Mouse (Mus musculus) left cerebral cortex, adult 9 months (tissue): ENCODE measurements around the gene Adgrd1.

Source experiments
- DNase-seq, 2 experiments: peaks; one replicate each; pipeline ENCODE4 v3.0.0; 2022; ENCODE audit warnings: low spot score in 2 of 2

Gene Adgrd1

GRCm38 (mm10) chr5:129196501-129196900 lies 100.0 kb downstream of the Adgrd1 start:
- DNase-seq = no peak

- no peak for DNase-seq
Measured at GRCm38 (mm10) chr5:129196971-129197519, 100.5 kb downstream of the Adgrd1 start.

DNA sequence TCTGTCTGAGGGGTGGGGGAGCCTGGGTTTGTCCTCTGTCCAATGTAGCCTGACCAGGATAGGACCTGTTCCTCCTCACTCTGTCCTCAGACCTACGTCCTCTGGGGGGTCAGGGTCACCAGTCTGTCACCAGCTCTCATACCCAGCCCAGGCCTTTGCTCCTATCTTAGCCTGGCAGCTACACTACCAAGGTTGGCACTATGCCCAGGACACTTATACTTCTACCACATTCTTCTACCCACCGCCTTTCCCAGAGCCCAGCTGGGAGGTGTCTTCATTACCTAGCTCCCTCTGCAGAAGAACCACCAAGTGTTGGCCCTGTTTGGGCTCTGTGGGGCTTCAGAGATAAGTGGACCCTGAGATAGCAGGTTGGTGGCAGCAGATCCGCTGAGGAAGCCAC lies 103.6 kb downstream of the Adgrd1 start:
- DNase-seq = no peak

- DNase-seq = no peak
Measured at GRCm38 (mm10) chr5:129208279-129208678, 111.7 kb downstream of the Adgrd1 start.

DNA sequence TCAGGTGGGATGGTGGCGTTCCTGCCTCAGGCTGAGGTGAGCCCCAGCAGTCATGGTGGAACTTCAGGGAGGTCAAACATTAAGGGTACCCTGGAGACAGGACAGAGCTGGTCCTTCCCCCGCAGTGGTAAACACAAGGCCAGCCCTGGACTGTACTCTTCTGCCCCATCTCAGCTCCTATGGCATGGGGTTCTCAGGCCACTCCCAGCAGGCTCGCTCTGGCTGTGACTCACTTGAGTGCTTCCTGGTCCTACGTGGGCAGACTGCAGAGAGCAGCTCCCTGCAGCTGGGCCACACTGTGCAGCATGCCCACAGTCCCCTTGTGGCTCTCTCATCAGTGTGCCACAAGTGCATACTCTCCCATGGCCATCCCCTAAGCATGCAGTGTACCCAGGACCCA lies 112.3 kb downstream of the Adgrd1 start:
- DNase-seq = no peak

DNA sequence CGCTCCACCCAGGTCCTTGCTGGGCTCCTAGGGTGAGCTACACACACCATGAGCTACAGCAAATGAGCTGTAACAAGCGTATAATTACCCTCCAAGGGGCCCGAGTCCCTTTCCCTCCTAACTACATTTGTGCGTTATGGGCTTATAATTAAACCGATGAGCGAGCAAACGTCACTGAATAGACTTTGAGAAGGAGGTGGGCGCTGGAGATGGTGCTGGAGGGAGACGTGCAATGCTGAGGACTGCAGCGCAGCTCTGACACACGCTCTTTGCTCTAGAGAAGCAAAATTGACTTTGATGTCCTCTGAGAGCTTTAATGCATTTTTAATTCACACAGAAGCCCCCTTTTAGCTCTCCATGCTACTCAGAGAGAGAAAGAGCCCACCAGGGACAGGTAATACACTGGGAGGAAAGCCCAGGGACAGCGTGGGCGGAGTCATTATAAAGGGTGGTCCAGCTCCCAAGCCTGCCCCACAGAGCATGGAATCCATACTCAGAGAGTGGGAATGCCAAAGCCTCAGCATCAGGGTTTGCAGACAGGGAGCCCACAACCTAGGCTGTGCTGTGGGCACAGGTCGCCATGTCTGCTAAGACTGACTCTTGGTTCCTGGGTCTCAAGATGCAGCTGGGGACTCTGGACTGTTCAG lies 115.0 kb downstream of the Adgrd1 start:
- no peak for DNase-seq

- no peak for DNase-seq
Measured at GRCm38 (mm10) chr5:129214023-129214422, 117.5 kb downstream of the Adgrd1 start.

DNA sequence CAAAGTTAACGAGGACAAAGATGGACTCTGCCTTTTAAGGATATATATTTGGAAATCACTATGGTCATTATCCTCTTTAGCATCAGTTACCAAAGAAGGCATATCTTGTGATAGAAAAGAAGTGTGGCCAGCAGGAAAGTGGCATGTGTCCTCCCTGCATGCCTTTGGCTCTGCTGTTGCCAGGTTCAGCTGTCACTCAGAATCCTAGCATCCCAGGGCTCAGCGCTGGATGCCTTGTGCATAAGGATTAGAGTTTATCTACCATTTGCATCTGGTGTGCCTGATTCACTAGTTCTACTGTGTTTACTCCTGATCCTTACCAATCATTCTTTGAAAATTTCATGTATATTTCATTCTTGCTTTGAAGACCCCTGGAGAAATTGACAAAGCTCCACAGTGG lies 119.5 kb downstream of the Adgrd1 start:
- no peak for DNase-seq

GRCm38 (mm10) chr5:129217481-129218221 lies 121.1 kb downstream of the Adgrd1 start:
- no peak for DNase-seq

DNA sequence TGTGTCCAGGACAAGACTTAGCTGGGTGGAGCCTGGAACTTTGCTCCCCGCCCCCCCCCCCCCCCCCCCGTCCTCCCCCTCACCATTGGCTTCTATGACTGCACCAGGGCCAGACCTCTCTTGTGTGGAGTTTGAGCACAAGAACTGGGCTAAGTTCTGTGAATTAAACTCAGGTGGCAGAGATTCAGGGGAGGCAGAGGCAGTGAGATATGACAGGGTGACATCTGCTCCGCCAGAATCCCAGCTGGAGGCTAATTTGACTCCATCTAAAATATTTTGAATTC lies 121.6 kb downstream of the Adgrd1 start:
- no peak for DNase-seq

DNA sequence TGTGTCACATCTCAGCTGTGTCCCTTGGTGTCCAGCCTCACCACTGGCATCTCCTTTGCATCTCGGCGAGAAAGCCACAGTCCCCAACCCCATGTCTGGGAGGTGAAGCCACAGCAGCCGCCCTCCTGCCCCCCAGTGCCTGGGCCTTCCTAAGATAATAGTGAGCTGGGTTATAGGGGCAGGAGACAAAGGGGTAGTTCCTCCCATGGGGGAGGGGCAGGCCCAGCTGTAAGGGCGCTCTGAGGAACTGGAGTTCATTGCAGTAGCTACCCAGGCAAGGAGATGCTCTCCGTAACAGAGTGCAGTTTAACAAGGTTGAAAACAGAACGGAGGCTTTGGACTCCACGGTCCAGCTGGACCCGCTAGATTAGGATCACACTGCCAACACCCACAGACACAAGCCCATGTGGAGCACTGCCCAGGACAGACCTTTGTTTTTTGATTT lies 122.0 kb downstream of the Adgrd1 start:
- DNase-seq = no peak

GRCm38 (mm10) chr5:129219178-129219760 lies 122.7 kb downstream of the Adgrd1 start:
- no peak for DNase-seq

GRCm38 (mm10) chr5:129225810-129226450 lies 129.4 kb downstream of the Adgrd1 start:
- no peak for DNase-seq

- DNase-seq = no peak
Measured at GRCm38 (mm10) chr5:129228171-129228570, 131.6 kb downstream of the Adgrd1 start.

DNA sequence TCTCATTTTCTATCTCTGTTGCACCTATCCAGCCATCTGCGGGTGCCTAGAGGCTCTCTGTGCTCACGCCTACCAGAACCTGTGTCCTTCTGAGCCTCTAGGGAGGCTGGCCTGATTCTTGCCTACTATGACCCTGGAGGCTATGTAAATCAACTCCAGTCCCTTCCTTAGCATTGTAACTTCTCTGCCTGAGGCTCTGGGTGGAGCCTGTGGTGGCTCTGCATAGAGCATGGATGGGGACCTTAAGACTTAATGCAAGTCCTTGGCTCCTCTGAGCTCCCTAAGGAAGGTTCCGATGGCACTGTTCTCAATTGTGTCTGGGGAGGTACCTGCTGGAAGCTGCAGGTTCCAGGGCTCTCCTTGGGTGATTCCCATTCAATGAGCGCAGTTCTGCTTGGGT lies 136.8 kb downstream of the Adgrd1 start:
- DNase-seq = no peak

DNA sequence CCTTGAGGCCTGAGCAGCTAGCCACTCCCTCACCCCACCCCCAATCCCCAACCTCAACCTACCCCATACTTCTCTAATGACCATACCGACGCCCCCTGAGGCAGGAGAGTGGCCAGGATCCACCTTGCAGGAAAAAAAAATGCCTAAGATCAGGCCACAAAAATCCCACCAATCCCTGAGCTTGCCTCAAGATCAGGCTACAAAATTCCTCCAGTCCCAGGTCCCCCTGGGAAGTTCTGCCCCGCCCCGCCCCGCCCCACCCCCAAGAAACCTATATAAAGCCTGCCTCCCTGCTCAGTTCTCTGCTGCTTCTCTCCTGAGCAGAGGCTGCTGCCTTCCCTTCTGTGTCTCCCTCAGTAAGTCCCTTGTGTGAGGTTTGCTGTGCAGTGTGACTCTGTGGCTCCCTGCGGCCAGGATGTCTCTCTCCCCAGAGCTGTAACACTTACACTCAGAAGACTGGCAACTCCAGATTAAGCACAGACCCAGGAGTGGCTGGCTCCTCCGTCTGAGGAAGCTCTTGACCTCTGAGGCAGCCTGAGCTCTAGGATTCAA lies 137.4 kb downstream of the Adgrd1 start:
- no peak for DNase-seq

DNA sequence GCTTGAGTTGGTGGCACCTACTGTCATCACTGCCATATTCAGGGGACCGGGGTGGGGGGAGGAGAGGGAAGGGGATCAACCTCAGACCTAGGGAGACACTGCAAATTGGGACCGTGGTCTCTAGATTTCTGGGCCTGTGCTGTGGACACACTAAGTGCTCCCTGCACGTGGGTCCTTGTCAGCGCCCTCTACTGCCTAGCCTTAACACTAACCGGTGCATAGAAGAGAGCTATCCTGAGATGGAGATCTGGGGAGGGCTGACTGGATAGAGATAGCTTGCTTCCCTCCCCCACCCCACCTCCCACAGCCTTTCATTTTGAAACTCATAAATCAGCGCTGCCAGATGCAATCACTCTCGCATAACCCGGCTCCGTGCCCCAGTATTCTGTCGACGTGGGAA lies 139.8 kb downstream of the Adgrd1 start:
- no peak for DNase-seq

DNA sequence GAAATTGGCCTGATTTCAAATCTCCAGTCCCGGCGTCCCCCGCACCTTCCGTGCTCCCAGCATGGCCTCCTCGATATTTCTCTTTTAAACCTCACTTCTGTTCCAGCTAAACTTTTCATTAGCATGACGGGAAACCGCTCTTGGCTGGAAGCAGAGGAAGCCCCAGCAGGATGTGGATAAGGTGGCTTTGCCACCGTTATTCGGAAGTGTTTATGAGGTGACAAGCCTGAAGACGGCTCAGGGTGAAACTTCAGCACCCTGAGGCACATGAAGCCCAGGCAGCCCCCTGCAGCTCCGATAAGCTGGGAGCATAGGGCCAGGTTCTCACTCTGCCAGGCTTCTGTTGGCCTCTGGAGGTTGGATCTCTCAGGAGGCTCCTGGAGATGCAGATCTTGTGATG lies 145.3 kb downstream of the Adgrd1 start:
- DNase-seq = no peak

DNA sequence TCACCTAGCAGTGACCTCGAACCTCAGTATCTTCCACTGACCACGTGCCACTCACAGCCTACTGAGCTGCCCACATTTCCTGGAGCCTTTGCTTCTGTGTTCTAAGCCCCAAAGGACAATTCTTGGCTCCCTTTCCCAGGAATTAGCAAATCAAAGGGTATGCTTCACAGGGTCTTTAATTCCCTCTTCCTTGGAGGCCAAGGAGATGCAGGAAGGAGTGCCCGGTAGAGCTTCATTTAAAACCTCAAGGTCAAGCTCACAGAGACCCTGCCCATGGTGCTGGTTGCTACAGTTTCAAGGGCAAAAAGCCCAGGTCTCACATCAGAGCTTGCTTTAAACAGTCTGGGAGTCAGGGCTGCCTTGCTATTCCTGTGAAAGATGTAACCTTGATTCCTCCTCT lies 145.7 kb downstream of the Adgrd1 start:
- DNase-seq = no peak

DNA sequence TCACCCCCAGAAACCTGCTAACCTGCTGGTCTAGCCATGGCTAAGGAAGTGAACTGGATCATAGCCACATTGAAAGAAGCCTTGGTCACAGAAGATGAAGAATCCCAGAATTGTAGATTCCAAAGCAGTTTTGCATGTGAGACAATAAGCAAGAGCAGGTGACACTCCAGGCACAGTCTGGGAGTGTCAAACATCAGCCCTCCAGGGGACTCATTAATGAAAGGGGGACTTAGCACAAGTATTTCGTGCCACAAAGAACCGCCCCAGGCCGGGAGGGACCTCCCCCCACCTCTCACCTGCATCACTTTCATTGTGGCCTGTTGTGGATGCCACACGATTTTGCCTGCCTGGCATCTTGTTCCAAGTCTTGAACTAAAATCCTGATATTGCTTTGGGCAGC lies 146.6 kb downstream of the Adgrd1 start:
- no peak for DNase-seq

DNA sequence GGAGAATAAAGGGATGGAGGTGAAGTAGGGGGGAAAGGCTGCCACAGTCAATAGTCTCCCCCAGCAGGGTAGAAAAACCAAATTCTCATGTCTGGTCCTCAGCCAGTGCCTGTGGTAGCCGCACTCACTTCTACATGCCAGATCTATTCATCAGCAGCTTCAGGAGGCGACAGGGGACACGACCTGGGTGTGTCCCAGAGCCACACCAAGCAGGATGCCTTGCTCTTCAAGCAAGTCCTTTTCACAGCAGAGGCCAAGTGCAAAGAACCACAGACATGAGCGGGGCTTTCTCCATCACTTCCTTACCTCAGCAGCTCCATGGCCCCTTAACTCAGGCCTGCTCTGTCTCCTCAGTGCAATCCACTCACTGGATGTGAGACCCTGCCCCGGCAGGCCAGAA lies 147.8 kb downstream of the Adgrd1 start:
- DNase-seq = no peak

GRCm38 (mm10) chr5:129249080-129249479 lies 152.5 kb downstream of the Adgrd1 start:
- DNase-seq = no peak
